Mouse (Mus musculus): ENCODE results near the gene Gm38394.
"Not testable (repeated sequence)": the region's sequence is repeated elsewhere in the genome, so short reads cannot be mapped to it uniquely, and the experiment has no call there.

Gm38394 gene

GRCm38 (mm10) chr1:133661203-133661933 lies at the start of gene Gm38394:
TSS of gene Gm38394 (minus strand) at chr1:133661318.
- DNase-seq (ENCODE audit: low spot score), result peak; percentile 99

DNA sequence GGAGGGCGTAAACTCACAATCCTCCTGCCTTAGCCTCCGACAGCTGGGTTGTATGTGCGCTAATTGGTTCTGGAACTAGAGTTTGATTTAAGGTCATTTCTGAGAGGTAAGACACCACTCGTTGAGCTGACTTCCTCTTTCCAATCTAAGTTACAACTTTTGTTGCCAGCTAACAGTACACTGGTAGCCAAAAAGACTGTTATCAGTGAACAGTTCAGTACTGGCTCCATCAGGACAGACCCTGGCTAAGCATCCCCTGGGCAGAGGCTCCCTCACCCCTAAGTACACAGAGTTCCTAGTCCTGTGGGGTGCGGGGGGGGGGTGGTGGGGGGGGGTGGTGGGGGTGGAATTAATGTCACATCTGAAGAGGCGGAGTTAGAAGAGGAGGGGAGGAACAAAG lies 49.8 kb upstream of the Gm38394 start:
- DNase-seq (ENCODE audit: low spot score), result no peak

DNA sequence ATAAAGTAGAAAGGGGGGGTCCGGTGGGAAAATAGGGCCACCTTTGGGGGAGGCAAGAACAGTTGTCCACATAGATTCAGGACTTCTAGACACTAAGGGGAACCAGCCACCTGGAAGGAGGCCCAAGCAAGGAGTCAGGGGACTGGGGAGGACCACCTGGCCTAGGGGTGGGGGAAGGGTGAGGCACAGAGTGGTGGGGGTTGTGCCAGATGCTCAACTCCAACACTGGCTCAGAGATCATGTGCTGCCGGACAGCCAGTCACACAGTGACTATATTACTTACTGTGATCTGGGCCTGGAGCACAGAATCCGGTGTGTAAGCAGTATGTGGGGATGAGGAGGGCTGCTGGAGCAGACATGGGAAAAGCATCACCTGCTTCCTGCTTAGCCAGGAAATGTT lies 48.2 kb upstream of the Gm38394 start:
- no peak for DNase-seq (ENCODE audit: low spot score)

- not testable (repeated sequence) for DNase-seq (ENCODE audit: low spot score)
These were observed 40.7 kb upstream of the Gm38394 start for GRCm38 (mm10) chr1:133701824-133702223.

DNA sequence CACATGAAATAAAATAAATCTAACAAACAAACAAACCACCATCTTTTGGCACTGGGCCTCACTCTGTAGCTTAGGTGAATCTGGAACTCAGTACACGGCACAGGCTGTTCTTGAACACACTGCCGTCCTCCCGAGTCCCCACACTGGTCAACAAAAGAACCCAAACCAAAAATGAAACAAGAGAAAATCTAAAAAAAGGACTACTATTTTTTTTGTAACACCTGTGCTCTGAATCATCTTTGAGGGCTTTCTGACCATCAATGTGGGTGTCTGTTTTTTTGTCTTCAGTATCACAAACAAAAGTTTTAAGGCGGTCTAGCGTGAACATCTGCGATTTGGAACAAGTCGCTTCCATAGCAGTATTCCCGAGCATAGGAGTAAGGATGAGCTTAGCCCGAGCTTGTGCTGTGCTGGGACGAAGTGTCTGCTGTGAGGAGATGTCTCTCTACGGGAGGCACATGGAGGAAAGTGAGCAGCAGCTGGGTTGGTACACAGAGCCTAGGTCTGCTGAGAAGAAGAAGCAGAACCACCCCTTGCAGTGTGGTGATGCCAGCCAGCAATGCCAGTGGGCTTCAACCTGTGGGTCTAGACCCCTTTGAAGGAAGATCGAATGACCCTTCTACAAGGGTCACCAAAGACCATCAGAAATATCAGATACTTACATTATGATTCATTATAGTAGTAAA lies 37.0 kb upstream of the Gm38394 start:
- no peak for DNase-seq (ENCODE audit: low spot score)

DNA sequence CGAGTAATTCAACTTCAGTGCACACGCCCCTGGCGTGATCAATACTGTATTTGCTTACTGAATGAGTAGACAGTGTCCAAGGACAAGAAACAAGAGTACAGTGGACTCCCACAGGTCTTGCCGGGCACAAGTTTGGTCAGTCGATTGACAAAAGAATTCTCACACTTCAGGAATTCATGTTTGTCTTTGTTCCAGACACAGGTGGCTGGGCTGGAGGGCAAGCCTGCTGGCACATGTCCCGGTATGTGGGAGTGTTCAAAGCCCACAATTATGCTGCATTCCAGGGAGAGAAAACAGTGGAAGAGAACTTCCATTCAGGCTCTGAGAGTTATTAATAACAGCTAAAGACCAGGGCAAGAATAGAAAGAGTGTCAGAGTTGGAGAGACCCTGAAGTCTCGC lies 34.8 kb upstream of the Gm38394 start:
- peak; percentile 52 for DNase-seq (ENCODE audit: low spot score)

GRCm38 (mm10) chr1:133694876-133695275 lies 33.8 kb upstream of the Gm38394 start:
- no peak for DNase-seq (ENCODE audit: low spot score)

- no peak for DNase-seq (ENCODE audit: low spot score)
These were observed 33.2 kb upstream of the Gm38394 start for GRCm38 (mm10) chr1:133694301-133694700.

GRCm38 (mm10) chr1:133693536-133694114 lies 32.5 kb upstream of the Gm38394 start:
- no peak for DNase-seq (ENCODE audit: low spot score)

- no peak for DNase-seq (ENCODE audit: low spot score)
These were observed 31.1 kb upstream of the Gm38394 start for GRCm38 (mm10) chr1:133692195-133692594.

GRCm38 (mm10) chr1:133691046-133691445 lies 29.9 kb upstream of the Gm38394 start:
- DNase-seq (ENCODE audit: low spot score), result no peak

GRCm38 (mm10) chr1:133689897-133690296 lies 28.8 kb upstream of the Gm38394 start, which contains the start of gene Lax1:
TSS of gene Lax1 (minus strand) at chr1:133690108.
- peak; percentile 8 for DNase-seq (ENCODE audit: low spot score)

GRCm38 (mm10) chr1:133688301-133688700 lies 27.2 kb upstream of the Gm38394 start:
- no peak for DNase-seq (ENCODE audit: low spot score)

- no peak for DNase-seq (ENCODE audit: low spot score)
These were observed 24.8 kb upstream of the Gm38394 start for GRCm38 (mm10) chr1:133685749-133686519.

- DNase-seq (ENCODE audit: low spot score), result no peak
These were observed 10.7 kb upstream of the Gm38394 start for GRCm38 (mm10) chr1:133671801-133672200.

DNA sequence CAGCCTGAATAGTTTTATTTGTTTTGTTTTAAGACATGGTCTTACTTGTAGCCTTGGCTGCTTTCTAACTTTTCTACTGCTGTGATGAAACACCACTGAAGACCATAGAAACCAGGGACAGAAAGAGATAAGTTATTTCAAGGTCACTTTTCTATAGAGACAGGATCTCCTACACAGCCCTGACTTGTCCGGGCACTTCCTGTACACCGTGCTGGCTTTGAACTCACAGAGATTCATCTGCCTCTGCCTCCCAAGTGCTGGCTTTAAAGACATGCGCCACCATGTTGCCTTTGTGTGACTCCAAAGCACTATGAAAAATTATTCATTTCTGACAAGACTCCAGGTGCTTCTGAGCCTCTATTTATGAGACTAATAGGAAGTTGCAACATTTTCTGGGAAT lies 10.1 kb upstream of the Gm38394 start:
- DNase-seq (ENCODE audit: low spot score), result no peak

DNA sequence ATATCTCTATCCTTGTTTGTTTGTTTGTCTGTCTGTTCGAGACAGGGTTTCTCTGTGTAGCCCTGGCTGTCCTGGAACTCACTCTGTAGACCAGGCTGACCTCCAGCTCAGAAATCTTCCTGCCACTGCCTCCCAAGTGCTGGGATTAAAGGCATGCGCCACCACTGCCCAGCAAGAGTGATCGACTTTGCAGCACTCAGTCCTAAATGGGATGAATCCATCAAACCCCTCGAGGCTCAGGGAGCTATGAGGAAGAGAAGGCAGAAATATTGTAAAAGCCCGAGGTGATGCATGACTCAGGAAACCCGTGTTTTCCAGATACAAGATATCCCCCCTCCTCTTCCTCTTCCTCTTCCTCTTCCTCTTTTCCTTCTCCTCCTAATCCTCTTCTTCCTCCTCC lies 9.7 kb upstream of the Gm38394 start:
- no peak for DNase-seq (ENCODE audit: low spot score)

GRCm38 (mm10) chr1:133670190-133670589 lies 9.1 kb upstream of the Gm38394 start:
- DNase-seq (ENCODE audit: low spot score), result no peak

GRCm38 (mm10) chr1:133668618-133669017 lies 7.5 kb upstream of the Gm38394 start:
- DNase-seq (ENCODE audit: low spot score), result no peak

- no peak for DNase-seq (ENCODE audit: low spot score)
These were observed 6.6 kb upstream of the Gm38394 start for GRCm38 (mm10) chr1:133667721-133668120.

DNA sequence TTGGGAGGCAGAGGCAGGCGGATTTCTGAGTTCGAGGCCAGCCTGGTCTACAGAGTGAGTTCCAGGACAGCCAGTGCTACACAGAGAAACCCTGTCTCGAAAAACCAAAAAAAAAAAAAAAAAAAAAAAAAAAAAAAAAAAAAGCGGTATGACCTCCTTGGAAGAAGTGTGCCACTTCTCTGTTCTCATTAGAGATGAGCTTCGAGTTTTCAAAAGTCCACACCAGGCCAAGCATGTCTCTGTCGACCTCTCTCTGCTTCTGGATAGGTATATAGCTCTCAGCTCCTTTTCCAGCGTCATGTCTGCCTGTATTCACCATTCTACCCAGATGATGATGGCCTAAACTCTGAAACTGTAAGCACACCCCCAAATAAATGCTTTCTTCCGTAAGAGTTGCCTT lies 4.6 kb upstream of the Gm38394 start:
- DNase-seq (ENCODE audit: low spot score), result not testable (repeated sequence)

DNA sequence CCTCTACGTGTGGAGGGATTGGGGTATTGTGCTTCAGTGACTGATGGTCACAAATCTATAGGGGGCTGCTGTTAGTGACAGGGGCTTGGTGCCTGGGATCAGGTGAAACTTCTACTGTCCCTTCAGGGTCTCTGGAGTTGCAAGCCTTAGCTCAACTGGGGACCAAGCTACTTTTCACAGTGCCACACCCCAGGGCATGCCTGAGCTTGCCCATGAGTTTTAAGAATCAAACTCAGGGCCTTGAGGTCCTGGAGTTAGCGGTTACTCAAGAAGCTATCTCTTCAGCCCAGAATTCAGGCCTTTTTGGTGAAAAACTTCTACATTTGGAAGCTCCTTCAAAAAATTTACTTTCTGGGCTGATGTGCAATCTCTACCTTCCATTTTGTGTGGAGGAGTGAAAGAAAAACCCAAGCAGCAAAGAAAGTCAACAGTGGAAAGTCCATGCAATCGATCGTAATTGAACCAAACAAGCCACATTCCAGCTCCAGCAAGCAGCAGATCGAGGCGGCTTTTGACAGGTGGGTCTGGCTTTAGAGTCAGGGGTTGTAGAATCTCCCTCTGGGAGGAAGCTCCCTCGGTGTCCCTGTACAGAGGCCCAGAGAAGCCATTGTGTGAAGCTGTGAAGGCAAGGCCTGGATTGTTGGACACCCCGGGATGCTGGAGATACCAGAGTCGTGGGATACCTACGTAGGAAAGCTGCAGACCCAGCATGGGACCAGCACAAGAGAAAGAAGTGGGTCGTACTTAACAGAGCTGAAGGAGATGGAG lies 3.3 kb upstream of the Gm38394 start:
- no peak for DNase-seq (ENCODE audit: low spot score)
